Mouse (Mus musculus): ENCODE data around the gene Sash1.
A peak's percentile ranks its signal among the peaks of the same experiment; 100 is the strongest.

The Sash1 gene

GRCm38 (mm10) chr10:8787221-8787620 is 98.6 kb downstream of the Sash1 start:
- no peak for DNase-seq

- DNase-seq, result no peak
These were observed 100.3 kb downstream of the Sash1 start for GRCm38 (mm10) chr10:8785451-8786145.

- DNase-seq, result no peak
These were observed 103.9 kb downstream of the Sash1 start for GRCm38 (mm10) chr10:8781876-8782372.

GRCm38 (mm10) chr10:8779842-8780241 is 106.0 kb downstream of the Sash1 start:
- no peak for DNase-seq

- no peak for DNase-seq
These were observed 107.0 kb downstream of the Sash1 start for GRCm38 (mm10) chr10:8778845-8779244.

GRCm38 (mm10) chr10:8777552-8778253 is 108.2 kb downstream of the Sash1 start:
- no peak for DNase-seq

- DNase-seq, result no peak
These were observed 109.1 kb downstream of the Sash1 start for GRCm38 (mm10) chr10:8776791-8777190.

- no peak for DNase-seq
These were observed 110.1 kb downstream of the Sash1 start for GRCm38 (mm10) chr10:8775794-8776193.

- DNase-seq, result no peak
These were observed 113.2 kb downstream of the Sash1 start for GRCm38 (mm10) chr10:8772464-8773209.

GRCm38 (mm10) chr10:8770931-8771653 is 114.8 kb downstream of the Sash1 start:
- DNase-seq, result no peak

- DNase-seq, result no peak
These were observed 117.2 kb downstream of the Sash1 start for GRCm38 (mm10) chr10:8768654-8769053.

GRCm38 (mm10) chr10:8767381-8767780 is 118.5 kb downstream of the Sash1 start:
- DNase-seq, result no peak

GRCm38 (mm10) chr10:8765922-8766522 is 119.8 kb downstream of the Sash1 start:
- peak; percentile 38 for DNase-seq

GRCm38 (mm10) chr10:8762771-8763170 is 123.1 kb downstream of the Sash1 start:
- no peak for DNase-seq

GRCm38 (mm10) chr10:8762209-8762701 is 123.6 kb downstream of the Sash1 start:
- DNase-seq, result no peak

GRCm38 (mm10) chr10:8761656-8762055 is 124.2 kb downstream of the Sash1 start:
- DNase-seq, result no peak

GRCm38 (mm10) chr10:8760598-8760997 is 125.3 kb downstream of the Sash1 start:
- no peak for DNase-seq

- DNase-seq, result no peak
These were observed 126.6 kb downstream of the Sash1 start for GRCm38 (mm10) chr10:8759228-8759627.

- no peak for DNase-seq
These were observed 128.4 kb downstream of the Sash1 start for GRCm38 (mm10) chr10:8757429-8757931.

GRCm38 (mm10) chr10:8756604-8757354 is 129.1 kb downstream of the Sash1 start:
- DNase-seq, result no peak

GRCm38 (mm10) chr10:8753377-8753776 is 132.5 kb downstream of the Sash1 start:
- DNase-seq, result no peak

Measured in thymus, postnatal 14 days (tissue).